Mouse (Mus musculus) thymus, adult 2 months (tissue): Measurements from ENCODE around the gene Smo.

ENCODE experiments used
- CTCF ChIP-seq: fragments of 200-500 bp; IDR thresholded peaks from 2 replicates; pipeline ENCODE4 v1.5.1; 2012; ENCODE audit warnings: mild to moderate bottlenecking, control low read depth, low read length, moderate library complexity, borderline replicate concordance; ENCODE audit not compliant: control insufficient read depth, poor library complexity, insufficient read depth; ENCODE audit errors: extremely low read depth
- POLR2A ChIP-seq: fragments of 200-500 bp; IDR thresholded peaks from 2 replicates; pipeline ENCODE4 v1.6.1; 2012; ENCODE audit warnings: mild to moderate bottlenecking, low read length, control low read depth, moderate library complexity; ENCODE audit not compliant: control insufficient read depth, poor library complexity, insufficient read depth; ENCODE audit errors: extremely low read depth

DNA sequence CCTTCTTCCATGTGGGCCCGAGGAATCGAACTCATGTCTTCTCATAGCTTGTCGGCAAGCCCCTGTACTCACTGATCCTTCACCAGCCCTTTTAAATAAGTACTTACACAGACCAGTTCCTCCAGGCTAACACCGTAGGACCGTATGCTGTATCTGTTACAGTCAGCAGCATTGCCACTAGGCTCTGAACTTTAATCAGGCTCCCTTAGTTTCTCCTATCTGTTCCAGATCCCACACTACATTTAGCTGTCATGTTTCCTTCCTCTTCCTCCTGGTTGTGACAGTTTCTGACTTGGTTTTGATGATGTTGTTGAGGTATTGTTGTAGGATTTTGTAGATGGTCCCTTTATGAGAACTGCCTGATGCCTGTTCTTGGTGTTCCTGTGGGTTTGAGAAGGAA lies 31.2 kb upstream of the Smo start:
- TF ChIP-seq CTCF (no peak), POLR2A (no peak)
